Mouse (Mus musculus) CH12.LX (cell line): ENCODE results near the gene Akap8l. TPM values are rescaled to one million over a fixed set of nuclear protein-coding genes. Genes with fewer than 3 reads are reported as not detected.

Source experiments
- DNase-seq: peaks from one replicate; pipeline ENCODE4 v3.0.0-alpha.2; 2013; ENCODE audit errors: extremely low read depth
- H3K27ac ChIP-seq: 2 replicates; pipeline ENCODE4 v1.5.1; 2012; ENCODE audit warnings: low read depth, mild to moderate bottlenecking, control low read depth, moderate library complexity; ENCODE audit not compliant: insufficient read depth
- H3K27me3 ChIP-seq: replicated peaks from 2 replicates; pipeline ENCODE3; 2012; ENCODE audit warnings: inconsistent platforms
- H3K36me3 ChIP-seq, 2 experiments: replicated peaks in 1 of 2; 2 replicates each; pipeline versions ENCODE3 to v1.6.1; 2012; ENCODE audit warnings: inconsistent platforms in 1 of 2, low read length in 1 of 2, mild to moderate bottlenecking in 1 of 2, mixed read lengths in 1 of 2, moderate library complexity in 1 of 2; ENCODE audit not compliant: control insufficient read depth in 1 of 2, insufficient read depth in 1 of 2
- H3K4me1 ChIP-seq, 2 experiments: 2 replicates each; pipeline ENCODE4 v1.6.1; 2012; ENCODE audit warnings: inconsistent platforms in 1 of 2, moderate library complexity in 1 of 2; ENCODE audit not compliant: insufficient read depth in 2 of 2, control insufficient read depth in 1 of 2
- H3K4me2 ChIP-seq: 2 replicates; pipeline ENCODE4 v1.6.1; 2012; ENCODE audit warnings: low read depth, mild to moderate bottlenecking, control low read depth; ENCODE audit not compliant: poor library complexity, insufficient read depth, severe bottlenecking
- H3K4me3 ChIP-seq, 3 experiments: fragments of 150-350 bp in 1 of 3; sonication (generic) in 1 of 3; replicated peaks in 1 of 3; 2 replicates each; pipeline versions ENCODE3 to v1.5.1; 2011 to 2012; ENCODE audit warnings: low read depth in 2 of 3, low read length in 2 of 3, mild to moderate bottlenecking in 2 of 3, moderate library complexity in 2 of 3, control low read depth in 1 of 3, improper control_type of control experiment in 1 of 3, inconsistent platforms in 1 of 3, mixed read lengths in 1 of 3; ENCODE audit not compliant: poor library complexity in 1 of 3
- H3K79me2 ChIP-seq: replicated peaks from 2 replicates; pipeline ENCODE4 v1.6.1; 2012; ENCODE audit warnings: mild to moderate bottlenecking, moderate library complexity; ENCODE audit not compliant: control insufficient read depth, poor library complexity, insufficient read depth, severe bottlenecking; ENCODE audit errors: extremely low read depth
- H3K9ac ChIP-seq: 2 replicates; pipeline ENCODE4 v1.6.1; 2012; ENCODE audit warnings: low read depth, mild to moderate bottlenecking, control low read depth, moderate library complexity; ENCODE audit not compliant: insufficient read depth
- H3K9me3 ChIP-seq: replicated peaks from 2 replicates; pipeline ENCODE3; 2012; ENCODE audit warnings: low read length, inconsistent platforms, mixed read lengths
- ETS1 ChIP-seq: conservative IDR thresholded peaks from 2 replicates; pipeline ENCODE4 v1.6.1; 2012; ENCODE audit warnings: low read depth, mild to moderate bottlenecking, inconsistent platforms, low read length, improper control_type of control experiment, moderate library complexity
- IRF4 ChIP-seq: IDR thresholded peaks from 2 replicates; pipeline ENCODE4 v1.6.1; 2014; ENCODE audit warnings: low read depth, mild to moderate bottlenecking, inconsistent platforms, low read length, improper control_type of control experiment
- MEF2A ChIP-seq: IDR thresholded peaks from 2 replicates; pipeline ENCODE4 v1.6.1; 2014; ENCODE audit warnings: low read depth, mild to moderate bottlenecking, inconsistent platforms, low read length, improper control_type of control experiment, borderline replicate concordance
- MXI1 ChIP-seq: IDR thresholded peaks from 2 replicates; pipeline ENCODE4 v1.6.1; 2011; ENCODE audit warnings: mild to moderate bottlenecking, low read depth, low read length, improper control_type of control experiment
- NELFE ChIP-seq: IDR thresholded peaks from 2 replicates; pipeline ENCODE4 v1.6.1; 2011; ENCODE audit warnings: low read depth, low read length, improper control_type of control experiment
- NRF1 ChIP-seq: IDR thresholded peaks from 2 replicates; pipeline ENCODE4 v1.6.1; 2014; ENCODE audit warnings: low read depth, mild to moderate bottlenecking, inconsistent platforms, low read length, improper control_type of control experiment, moderate library complexity
- POLR2A ChIP-seq: IDR thresholded peaks from 2 replicates; pipeline ENCODE4 v1.6.1; 2011; ENCODE audit warnings: low read depth, mild to moderate bottlenecking, improper control_type of control experiment, low read length
- POLR2AphosphoS2 ChIP-seq: IDR thresholded peaks from 2 replicates; pipeline ENCODE4 v1.6.1; 2011; ENCODE audit warnings: low read depth, low read length, improper control_type of control experiment
- RAD21 ChIP-seq: IDR thresholded peaks from 2 replicates; pipeline ENCODE4 v1.6.1; 2011; ENCODE audit warnings: low read depth, mild to moderate bottlenecking, low read length, improper control_type of control experiment, moderate library complexity
- SIN3A ChIP-seq: IDR thresholded peaks from 2 replicates; pipeline ENCODE4 v1.6.1; 2012; ENCODE audit warnings: low read length, improper control_type of control experiment, inconsistent platforms
- SMC3 ChIP-seq: IDR thresholded peaks from 2 replicates; pipeline ENCODE4 v1.6.1; 2011; ENCODE audit warnings: low read depth, low read length, improper control_type of control experiment
- TCF12 ChIP-seq: IDR thresholded peaks from 2 replicates; pipeline ENCODE4 v1.6.1; 2014; ENCODE audit warnings: low read depth, mild to moderate bottlenecking, inconsistent platforms, low read length, improper control_type of control experiment
- UBTF ChIP-seq: IDR thresholded peaks from 2 replicates; pipeline ENCODE4 v1.6.1; 2012; ENCODE audit warnings: low read depth, mild to moderate bottlenecking, inconsistent platforms, low read length, improper control_type of control experiment, moderate library complexity
- USF2 ChIP-seq: conservative IDR thresholded peaks from 2 replicates; pipeline ENCODE4 v1.6.1; 2011; ENCODE audit warnings: low read depth, low read length, improper control_type of control experiment
- ZC3H11A ChIP-seq: IDR thresholded peaks from 2 replicates; pipeline ENCODE4 v1.6.1; 2012; ENCODE audit warnings: low read depth, mild to moderate bottlenecking, inconsistent platforms, low read length, improper control_type of control experiment
- ZNF384 ChIP-seq: IDR thresholded peaks from 2 replicates; pipeline ENCODE4 v1.6.1; 2012; ENCODE audit warnings: low read depth, low read length, improper control_type of control experiment, inconsistent platforms
- dilution Hi-C: fragments of 300-500 bp; cut with MboI; formaldehyde crosslinking; loops from 2 replicates; pipeline ENCODE4 v1.14.3; 2020; ENCODE audit warnings: low sequenced_read_pairs; ENCODE audit not compliant: extremely low pct_unique_long_range_greater_than_20kb, extremely low pct_ligation_motif_present
- in situ Hi-C: fragments of 300-500 bp; cut with MboI; formaldehyde crosslinking; loops from 3 replicates; pipeline ENCODE4 v1.14.3; 2019; ENCODE audit warnings: low sequenced_read_pairs, low pct_ligation_motif_present, low pct_unique_long_range_greater_than_20kb, mixed read lengths
- polyA plus RNA-seq: library from polyadenylated mRNA; unstranded; fragments of >175 nt; gene quantifications from 2 replicates; pipeline ENCODE4 v1.2.1, GENCODE M21; 2012; ENCODE audit warnings: low read depth; ENCODE audit not compliant: insufficient read length
- total RNA-seq, 2 experiments: library from RNA; depleted of rRNA; stranded (reverse); fragments of 300-350 nt in 1 of 2; fragments of >200 nt in 1 of 2; gene quantifications; 2 replicates each; pipeline ENCODE4 v1.2.3; 2012 to 2014

Gene Akap8l
- total and polyA plus RNA-seq, 3 experiments: 29.6 to 43.4 (median 41.4) TPM

GRCm38 (mm10) chr17:32377137-32377536, 26.7 kb upstream of the Akap8l start:
- no peaks in the 10 kb centered on the region for H3K9me3 ChIP-seq
- H3K4me1 ChIP-seq: no peaks in the 10 kb centered on the region
- dilution Hi-C loops: no loop called here
- H3K4me3 ChIP-seq: no peak overlapping the region
- no peaks in the 10 kb centered on the region for H3K27me3 ChIP-seq
- no peak overlapping the region for H3K27ac ChIP-seq
- in situ Hi-C loops: no loop called here
- TF ChIP-seq USF2: no peak
- no peak for TF ChIP-seq IRF4
- TF ChIP-seq SMC3: no peak
- TF ChIP-seq ETS1: no peak
- TF ChIP-seq MXI1: no peak
- no peak for TF ChIP-seq TCF12
- TF ChIP-seq MEF2A: no peak
- TF ChIP-seq SIN3A: no peak
- TF ChIP-seq POLR2AphosphoS2: no peak
- TF ChIP-seq ZNF384: no peak
- peaks cover 0 to 3% of the 10 kb centered on the region in 2 experiments for H3K36me3 ChIP-seq
- H3K79me2 ChIP-seq: no peaks in the 10 kb centered on the region
- DNase-seq: no peak
- H3K4me2 ChIP-seq: no peak overlapping the region
- no peak overlapping the region for H3K9ac ChIP-seq

DNA sequence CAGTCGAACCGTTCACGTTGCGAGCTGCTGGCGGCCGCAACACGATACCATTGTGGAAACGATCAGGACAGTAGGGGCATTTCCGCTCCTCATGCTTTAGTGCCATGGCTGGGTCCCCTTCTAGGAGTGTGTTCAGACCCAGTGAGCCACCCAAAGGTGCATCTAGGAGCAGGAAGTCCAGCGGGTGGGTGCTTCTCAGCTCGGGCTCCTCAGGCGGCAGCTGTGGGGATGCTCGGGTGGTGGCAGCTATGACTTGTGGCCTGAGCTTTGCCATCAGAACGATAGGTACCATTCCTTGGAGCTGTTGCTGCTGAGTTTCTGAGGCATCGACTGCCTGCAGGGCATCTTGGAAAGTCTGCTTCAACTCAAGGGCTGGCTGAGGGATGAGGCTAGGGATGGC, 26.1 kb upstream of the Akap8l start:
- dilution Hi-C loops: no loop called here
- in situ Hi-C loops: no loop called here
- no peak overlapping the region for H3K4me2 ChIP-seq
- no peak overlapping the region for H3K27ac ChIP-seq
- H3K4me1 ChIP-seq: no peaks in the 10 kb centered on the region
- no peaks in the 10 kb centered on the region for H3K9me3 ChIP-seq
- DNase-seq: no peak
- peaks cover 0 to 3% of the 10 kb centered on the region in 2 experiments for H3K36me3 ChIP-seq
- no peak overlapping the region for H3K4me3 ChIP-seq
- no peaks in the 10 kb centered on the region for H3K27me3 ChIP-seq
- no peaks in the 10 kb centered on the region for H3K79me2 ChIP-seq
- H3K9ac ChIP-seq: no peak overlapping the region
- TF ChIP-seq UBTF (no peak), ZC3H11A (no peak), RAD21 (no peak), NRF1 (no peak), POLR2A (no peak), ZNF384 (no peak), NELFE (no peak)
